Mouse (Mus musculus): Measurements from ENCODE around the gene Ndufb6.
A peak's percentile ranks its signal among the peaks of the same experiment; 100 is the strongest.
"Not testable (repeated sequence)": the region's sequence is repeated elsewhere in the genome, so short reads cannot be mapped to it uniquely, and the experiment has no call there.

Ndufb6 gene

DNA sequence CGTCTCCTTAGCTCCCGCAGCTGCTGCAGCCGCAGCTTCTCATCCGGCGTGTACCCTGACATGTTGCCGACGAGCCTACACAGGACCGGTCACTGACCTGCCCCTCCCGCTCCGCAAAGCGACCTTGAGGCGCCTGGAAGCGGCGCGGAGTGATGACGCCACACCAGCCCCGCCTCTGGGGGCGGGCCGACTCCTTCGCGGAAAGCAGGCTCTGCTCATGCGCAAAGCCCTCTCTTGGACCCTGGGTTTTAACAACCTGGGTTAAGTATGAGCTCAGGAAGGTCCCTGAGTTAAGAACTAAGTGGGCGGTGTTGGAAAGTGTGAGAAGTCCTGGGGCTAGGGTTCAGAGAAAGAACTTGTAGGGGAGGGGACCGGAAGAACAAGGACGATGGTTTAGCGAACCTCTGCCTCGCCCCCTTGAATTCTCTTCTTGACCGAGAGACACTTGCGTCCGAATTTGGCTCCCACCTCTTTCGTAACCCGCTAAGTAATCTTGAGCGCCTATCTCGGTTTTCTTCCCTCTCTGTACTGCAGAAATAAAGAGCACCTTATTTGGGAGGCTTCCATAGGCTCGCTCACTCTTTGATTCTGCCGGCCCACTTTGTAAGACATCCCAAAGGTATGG lies at the start of gene Ndufb6:
Ndufb6 (minus strand) TSS at position 146 of the 625 bp plus-strand sequence.
- peak; percentile 89 for DNase-seq (ENCODE audit: low spot score)

DNA sequence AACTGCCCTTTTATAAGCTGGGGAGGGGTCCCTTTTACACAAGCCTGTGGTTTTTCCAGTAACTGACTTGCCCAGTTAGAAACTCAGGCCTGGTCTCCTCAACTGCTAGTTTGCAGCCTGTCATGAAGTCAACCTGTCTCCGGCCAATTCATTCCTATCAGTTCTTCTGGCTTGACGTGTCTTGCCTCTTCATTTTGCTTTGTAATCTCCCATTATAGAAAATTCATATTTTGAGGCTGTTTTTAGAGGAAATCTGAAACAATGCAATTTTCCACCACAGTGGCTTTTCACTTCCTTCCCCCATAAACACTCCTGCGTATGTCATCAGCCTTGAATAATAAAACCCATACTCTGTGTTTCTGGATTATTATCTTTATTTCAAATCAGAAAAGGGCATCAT lies 47.9 kb upstream of the Ndufb6 start:
- no peak for DNase-seq (ENCODE audit: low spot score)

DNA sequence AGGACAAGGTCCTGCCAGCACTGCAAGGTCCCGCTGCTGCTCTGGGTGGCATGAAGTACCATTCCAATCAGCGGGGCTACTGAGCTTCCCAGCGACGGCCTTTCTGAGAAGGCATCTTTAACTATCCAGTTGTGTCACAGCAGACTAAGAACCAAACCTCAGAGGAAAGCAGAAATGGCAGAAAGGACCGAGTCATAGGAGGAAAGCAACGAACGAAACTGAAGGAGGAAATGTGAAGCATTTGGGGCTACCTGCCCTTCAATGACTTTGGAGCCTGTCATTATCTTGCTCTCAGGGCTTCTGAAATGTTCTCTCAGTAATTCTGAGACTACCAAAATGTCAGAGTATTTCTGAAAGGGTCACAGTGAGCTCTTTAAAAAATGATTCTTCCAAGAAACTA lies 45.4 kb upstream of the Ndufb6 start:
- DNase-seq (ENCODE audit: low spot score) = no peak

DNA sequence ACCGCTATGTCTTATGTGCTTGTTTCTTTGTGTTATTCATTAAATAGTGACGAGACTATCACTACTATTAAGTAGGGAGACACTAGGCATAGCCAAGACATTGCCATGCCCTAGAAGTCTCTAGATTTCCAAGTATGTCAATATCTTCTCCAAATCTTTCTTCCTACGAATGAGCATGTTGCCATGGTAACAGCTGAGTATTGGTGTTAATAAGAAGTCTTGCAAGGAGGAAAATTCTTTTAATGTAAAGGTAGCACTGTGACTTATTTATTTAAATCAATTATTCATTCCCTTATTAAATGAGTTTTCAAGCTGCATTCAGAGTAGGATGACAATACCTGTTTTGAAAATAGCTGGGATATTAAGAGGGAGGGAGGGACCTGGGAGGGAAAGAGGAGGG lies 38.2 kb upstream of the Ndufb6 start:
- DNase-seq (ENCODE audit: low spot score) = no peak

DNA sequence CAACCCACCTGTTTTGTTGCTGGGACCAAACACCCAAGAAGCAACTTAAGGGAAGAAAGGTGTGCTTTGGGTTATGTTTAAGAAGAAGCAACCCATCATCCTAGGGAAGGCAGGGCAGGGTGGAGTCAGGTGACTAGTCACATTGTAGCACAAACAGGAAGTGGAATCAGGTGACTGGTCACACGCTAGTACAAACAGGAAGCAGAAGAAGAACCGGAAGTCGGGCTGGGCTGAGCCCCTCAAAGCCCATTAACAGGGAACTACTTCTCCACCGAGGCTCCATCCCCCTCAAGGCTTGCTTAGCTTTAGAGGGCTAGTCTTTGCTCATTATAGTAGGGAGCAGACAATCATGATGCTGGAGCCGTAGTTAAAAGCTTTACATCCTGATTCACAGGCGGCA lies 33.8 kb upstream of the Ndufb6 start:
- no peak for DNase-seq (ENCODE audit: low spot score)

DNA sequence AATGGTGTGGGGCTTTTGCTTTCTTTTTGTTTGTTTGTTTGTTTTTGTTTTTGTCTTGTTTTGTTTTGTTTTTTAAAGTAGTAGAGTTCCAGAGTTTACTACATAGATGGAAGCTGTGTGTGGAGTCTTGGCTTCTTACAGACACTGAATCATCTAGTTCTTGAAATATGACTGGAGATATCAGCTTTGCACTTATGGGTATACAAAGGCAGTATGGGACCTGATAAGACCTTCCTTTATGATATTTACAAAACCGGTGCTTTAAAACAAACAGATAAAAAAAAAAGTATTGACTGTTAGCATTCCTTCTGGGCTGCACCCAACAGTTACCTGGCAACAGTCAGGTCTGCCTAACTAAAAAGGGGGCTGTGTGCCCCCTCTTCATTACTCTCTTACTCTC lies 33.0 kb upstream of the Ndufb6 start:
- DNase-seq (ENCODE audit: low spot score) = no peak

DNA sequence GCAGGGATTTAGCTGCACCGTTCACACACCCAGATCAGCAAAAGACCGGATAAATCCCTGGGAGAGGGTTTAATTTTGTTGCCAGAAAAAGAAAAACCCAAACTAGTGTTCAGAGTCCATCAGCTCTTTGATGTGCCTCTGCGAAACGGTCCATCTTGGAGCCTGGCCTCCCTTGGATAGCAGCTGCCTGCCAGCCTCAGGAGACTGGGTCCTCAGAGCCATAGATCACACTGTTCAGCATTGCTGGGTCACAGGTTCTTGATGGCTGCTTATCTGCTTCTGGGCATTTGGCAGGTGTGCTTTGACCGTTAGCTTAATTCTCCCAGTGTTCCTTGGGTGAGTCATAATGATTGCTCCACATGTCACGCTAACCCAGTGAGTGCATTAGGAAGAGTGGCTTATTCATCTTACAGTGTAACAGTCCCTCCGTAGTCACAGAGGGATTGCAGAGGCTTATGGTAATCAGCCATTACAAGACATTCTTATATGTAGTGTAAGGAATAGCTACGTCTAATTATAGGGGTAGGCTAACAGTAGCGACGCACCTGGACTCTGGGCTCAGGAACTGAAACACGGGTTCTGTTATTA lies 31.7 kb upstream of the Ndufb6 start:
- DNase-seq (ENCODE audit: low spot score) = no peak

DNA sequence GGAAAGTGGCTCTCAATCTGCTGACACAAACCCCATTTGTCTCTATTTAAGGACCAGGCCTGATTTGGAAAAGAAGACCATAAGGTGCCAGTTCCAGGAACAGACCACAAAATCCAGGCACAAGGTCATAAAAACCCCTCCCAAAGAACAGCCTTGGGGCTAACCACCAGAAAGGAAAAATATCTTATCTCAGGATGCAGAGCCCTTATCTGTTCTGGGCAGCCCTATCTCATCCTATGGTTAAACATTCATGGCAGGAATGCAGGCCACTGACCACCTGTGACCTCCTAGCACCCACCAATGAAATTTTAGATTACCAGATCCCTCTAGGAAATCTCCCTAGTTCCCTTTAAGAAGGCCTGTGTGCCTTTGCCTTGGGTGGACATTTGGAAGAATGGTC lies 30.5 kb upstream of the Ndufb6 start:
- DNase-seq (ENCODE audit: low spot score) = peak; percentile 34

DNA sequence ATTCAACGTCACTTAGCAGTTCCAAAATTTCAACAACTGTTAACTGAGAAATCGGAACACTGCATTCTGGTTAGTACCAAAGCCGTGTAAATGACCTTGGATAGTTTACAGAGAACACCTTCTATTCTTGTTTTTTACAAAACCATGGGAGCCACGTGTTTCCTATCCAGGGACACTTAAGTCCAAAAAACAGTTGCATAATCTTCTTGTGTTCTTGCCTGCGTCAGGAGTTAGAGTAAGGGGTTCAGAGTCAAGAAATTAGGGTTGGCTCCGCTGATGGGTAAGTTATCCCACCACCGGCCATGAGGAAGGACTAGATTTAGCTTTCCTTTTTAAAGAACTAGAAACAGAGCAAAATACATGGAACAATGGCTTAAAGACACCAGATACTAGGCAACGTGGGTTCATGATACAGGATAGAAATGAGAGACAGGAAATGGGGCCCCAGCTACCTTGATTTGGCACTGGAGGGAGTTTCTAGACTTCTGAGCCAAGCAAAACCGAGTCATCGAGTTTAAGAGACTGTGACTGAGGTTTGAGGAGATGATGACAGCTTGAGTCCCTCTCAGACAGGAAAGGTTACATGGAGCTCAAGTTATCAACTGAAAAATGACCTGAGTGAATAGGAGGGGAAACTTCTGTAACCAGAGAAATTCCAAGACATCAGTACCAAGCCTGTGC lies 23.4 kb upstream of the Ndufb6 start:
- DNase-seq (ENCODE audit: low spot score) = no peak

DNA sequence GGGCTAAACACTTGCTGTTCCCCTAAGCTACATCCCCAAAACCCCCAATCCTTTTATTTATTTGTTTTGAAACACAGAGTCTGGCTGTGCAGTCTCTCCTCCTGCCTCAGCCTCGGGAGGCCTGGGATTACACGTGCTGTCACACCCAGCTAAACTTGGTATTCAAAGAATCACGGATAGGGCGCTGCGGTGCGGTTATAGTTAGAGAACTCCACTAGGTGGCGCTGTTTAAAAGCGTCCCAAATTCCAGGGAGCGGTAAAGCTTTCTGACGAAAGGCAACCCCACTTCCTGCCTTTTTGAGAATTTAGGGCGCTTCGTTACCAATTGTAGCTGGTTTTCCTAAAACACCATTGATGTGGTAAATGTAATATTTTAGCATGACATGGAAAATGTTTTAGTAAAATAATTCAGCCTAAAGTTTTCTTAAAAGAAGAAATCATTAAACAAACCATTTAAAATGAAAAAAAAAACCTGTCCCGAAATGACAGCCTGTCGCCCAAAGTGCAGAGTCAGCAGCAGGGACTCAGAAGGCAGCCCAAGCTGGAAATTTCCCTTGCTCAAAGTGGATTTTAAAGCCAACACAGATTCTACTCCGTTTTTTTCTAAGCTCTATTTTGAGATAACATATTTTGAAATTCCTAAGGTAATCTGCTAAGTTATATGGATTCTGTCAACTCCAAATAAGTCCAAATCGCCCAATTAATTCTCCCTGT lies 22.0 kb upstream of the Ndufb6 start:
- peak; percentile 45 for DNase-seq (ENCODE audit: low spot score)

DNA sequence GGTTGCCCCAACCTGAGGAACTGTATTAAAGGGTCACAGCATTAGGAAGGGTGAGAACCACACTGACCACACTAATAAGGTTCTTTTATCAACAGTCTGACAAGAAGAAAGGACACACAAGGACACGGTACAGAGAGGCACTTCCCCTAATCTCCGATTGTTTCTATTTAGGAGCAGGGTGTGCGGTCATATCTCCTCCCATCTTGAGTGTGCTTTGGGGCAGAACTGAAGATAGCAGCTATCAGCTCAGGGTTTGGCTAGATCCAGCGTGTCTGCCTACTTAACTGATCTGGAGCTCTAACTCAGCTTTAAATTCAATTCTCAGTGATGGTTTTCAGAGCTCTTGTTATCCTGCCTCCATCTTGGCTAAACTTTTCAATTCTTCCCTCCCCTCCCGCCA lies 19.9 kb upstream of the Ndufb6 start:
- peak; percentile 36 for DNase-seq (ENCODE audit: low spot score)

DNA sequence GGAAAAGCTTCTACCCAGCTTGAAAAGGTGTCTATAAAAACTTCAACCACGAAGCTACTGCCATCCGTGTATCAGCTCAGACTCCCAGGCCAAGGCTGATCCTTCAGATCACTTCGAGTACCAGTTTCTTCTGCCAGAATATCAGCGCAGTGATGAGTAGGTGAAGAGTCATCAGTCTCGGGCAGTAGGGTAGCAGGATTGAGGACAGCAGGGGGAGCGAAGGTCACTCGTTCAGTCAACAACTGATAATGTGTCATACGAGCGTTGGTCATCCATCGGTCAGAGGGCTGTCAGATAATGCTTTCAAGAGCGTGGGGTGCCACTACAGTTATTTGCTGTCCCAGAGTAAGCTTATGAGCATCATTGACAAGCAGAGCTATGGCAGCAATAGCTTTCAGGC lies 12.3 kb upstream of the Ndufb6 start:
- DNase-seq (ENCODE audit: low spot score) = not testable (repeated sequence)

DNA sequence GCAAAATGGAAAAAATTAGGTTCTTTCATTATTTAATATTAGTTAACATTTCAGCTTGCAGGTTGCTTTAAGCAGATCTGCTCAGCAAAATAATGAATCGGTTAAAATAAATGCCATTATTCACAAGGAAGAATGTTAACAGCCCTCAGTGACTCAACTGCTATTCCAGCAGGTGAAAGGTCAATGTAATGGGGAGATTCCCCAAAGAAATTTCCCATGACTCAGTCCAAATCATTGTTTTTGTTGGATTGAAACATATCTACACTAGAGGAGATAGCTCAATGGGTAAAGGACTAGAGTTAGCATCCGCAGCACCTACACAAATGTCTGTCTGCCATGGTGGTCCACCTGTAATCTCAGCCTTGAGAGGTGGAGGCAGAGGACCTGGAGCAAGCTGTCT lies 9.8 kb upstream of the Ndufb6 start:
- no peak for DNase-seq (ENCODE audit: low spot score)

DNA sequence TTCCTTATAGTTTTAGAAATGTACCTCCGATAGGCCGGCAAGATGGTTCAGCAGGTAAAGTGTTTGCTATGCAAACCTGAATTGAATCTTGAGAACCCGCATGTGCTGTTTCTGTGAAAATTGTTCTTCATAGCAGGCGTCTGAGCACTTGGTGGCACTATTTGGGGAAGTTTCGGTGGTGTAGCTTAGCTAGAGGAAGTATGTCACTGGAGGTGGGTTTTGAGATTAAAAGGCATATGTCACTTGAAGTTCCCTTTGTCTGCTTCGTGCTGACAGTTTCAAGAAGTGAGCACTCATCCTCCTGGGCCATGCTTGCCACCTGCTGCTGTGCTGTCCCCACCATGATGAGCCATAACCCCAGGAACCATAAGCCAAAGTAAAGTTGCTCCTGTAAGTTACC lies 8.2 kb upstream of the Ndufb6 start:
- DNase-seq (ENCODE audit: low spot score) = no peak

DNA sequence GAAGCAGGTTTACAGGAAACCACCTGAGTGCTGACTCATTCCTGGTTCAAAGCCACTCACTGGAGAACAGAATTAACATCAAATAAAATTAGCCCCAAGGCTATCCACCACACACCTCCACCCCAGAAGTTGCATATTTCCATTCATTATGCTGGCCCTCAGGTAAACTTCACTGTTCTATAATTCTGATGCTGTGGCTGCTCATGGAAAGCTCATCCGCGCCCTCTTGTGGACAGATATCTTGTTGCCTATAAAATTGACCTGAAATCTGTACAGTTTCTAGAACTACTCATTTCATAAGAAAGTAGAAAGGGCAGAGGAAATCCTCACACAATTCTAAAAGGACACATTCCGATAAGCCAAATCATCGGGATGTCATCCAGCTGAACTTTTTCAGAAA lies 6.4 kb upstream of the Ndufb6 start:
- DNase-seq (ENCODE audit: low spot score) = no peak

DNA sequence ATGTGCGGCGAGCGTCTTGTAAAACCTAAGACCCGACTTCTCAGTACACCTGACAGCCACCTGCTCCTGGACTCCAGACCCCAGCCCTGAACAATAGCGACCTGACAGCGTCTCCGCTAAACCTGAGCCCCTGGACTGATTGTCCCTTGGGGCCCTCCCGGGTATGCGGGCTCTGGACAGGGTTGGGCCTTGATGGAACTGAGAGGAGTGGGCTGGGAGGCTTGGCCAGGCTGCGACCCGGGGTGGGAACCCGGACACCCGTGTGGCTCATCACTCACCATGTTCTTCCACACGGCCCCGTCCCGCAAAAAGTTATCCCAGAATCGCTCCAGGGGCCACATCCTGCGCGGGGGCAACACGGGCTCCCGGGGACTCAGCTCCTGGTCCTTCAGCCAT lies 343 bp downstream of the Ndufb6 start:
- DNase-seq (ENCODE audit: low spot score) = no peak

DNA sequence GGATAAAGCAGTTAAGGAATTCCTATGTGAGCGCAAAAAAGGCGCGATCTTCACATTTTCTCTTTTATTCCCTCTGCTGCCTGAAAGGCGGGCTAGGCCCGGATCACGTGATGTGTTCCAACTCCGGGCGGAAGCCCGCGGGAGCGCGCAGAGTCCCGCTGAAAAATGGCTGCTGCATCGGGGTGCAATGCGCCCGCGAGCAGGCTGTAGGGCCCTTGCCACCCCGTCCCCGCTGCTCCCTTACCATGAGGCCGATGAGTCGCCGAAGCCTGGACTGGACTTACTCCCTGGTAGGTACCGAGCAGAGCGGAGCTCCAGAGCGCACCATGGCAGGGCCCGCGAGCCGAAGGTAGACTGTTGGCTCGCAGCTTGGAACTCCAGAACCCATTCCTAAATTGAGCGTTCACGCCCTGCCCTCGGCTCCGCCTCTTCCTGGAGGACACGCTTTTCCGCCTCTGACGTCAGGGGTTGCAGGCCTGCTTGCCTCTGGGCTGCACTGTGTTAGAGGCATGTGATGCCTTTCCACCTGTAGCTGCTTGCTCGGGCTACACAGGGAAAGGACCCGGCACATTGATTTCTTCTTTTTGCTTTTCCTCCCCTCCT lies 9.7 kb downstream of the Ndufb6 start, which contains the start of the genes Smim27 and Topors:
Smim27 (plus strand) TSS at position 150 of the 603 bp plus-strand sequence.
Topors (minus strand) TSS at position 421 of the 603 bp plus-strand sequence.
- peak; percentile 94 for DNase-seq (ENCODE audit: low spot score)

DNA sequence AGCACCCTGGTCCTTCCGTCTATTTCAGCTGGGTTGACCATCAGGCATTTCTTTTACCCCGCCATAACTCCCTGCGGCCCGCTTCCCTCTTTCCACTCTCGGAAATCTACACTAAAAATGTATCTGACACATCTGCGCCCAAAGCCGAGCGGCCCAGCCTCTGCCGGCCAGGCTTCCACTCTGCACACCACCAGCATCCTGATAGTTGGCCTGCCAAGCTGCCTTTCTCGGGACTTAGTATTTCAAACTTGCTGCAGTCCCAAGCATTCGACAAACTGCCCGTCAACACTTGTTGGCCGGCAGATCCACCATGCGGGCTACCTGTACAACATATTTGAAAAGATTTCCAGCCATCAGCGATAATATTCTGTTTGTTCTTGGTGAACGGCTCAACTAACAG lies 10.4 kb downstream of the Ndufb6 start:
- DNase-seq (ENCODE audit: low spot score) = no peak

DNA sequence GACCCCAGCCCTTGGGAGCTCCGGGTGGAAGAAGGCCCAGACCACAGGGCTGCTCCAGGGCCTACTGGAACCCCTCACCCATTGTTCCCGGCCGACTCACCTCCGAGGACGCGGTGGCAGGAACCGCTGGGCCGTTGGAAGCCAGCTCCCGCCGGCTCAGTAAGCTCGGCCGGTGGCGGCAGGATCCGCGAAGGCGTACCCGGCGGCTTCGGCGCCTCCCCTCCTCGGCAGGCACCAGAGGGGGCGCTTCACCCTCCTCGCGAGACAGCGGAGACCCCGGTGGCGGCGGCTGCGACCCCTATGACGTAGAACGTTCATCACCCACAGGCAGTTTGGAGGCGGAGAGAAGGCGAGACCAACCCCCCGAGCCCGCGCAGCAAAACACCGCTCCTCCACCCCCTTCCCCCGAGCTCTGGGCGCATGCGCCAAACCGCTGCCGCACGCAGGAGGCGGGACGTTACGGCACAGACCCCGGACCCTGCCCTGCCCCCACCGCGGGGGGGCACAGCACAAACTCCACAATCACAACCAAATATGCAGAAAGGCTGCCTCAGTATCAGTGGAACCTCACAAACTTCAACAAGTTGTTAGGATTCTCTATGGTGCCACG lies 10.9 kb downstream of the Ndufb6 start:
- peak; percentile 88 for DNase-seq (ENCODE audit: low spot score)

DNA sequence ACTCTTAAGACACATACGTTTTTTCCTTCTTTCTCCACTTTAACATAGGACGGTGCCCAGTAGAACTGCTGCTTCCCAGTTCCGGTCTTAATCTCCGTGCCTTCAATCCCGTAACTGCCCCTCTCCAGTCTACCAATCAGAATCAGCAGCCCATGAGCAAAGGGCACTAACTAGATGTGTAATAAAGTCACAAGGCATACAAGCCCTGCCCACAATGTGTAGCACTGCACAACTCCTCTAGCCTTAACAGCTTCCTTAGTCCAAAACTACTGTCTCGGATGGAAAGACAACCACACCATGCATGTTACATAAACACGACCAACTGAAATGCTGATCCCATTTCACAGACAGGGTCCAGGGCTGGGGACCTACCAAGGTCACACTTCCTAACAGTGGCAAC lies 11.5 kb downstream of the Ndufb6 start:
- DNase-seq (ENCODE audit: low spot score) = no peak

DNA sequence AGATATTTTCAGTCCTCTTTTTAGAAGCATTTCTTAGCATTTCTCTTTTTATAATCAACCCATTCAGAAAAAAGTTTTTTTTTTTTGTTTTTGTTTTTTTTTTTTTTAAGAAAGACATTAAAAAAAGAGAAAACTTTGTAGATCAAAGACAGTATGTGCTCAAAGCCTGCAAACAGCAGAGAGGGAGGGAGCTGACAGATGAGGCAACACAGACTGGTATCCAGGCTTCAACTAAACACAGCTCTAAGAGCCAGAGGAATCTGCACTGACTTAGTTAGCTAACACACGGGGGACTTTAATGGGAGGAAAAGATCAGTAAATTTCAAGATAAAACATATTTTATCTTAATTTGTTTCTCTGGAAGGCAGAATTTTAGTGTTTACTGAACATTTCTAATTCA lies 14.9 kb downstream of the Ndufb6 start:
- DNase-seq (ENCODE audit: low spot score) = no peak

Measured in ovary, adult 18-20 months (tissue).